In genomic region chr7:80114451-80115223, GRCm38 (mm10) we compare ENCODE assay signal across 8 mouse cellular contexts. TPM values are rescaled to one million over a fixed set of nuclear protein-coding genes. Genes with fewer than 3 reads are reported as not detected.
A peak's percentile ranks its signal among the peaks of the same experiment; 100 is the strongest.
DNase-seq lines count a peak whose midpoint lies in the region; ATAC-seq and TF ChIP-seq lines count a peak whose summit lies in the region.

No protein-coding gene starts in this region.

- in situ Hi-C loops in CH12.LX (cut with MboI; ENCODE audit: low pct_ligation_motif_present, low pct_unique_long_range_greater_than_20kb, low sequenced_read_pairs) = no loop called here

- TF ChIP-seq POLR2A in CH12.LX (IDR thresholded peaks at IDR 0.05; ENCODE audit: low read depth, low read length) = no peak
- TF ChIP-seq POLR2A in myocyte (IDR thresholded peaks at IDR 0.05; ENCODE audit: insufficient read length, low read depth) = peak; percentile 52
- no peak for TF ChIP-seq POLR2A in thymus, adult 2 months (IDR thresholded peaks at IDR 0.05; ENCODE audit: control insufficient read depth, extremely low read depth, insufficient read depth, low read length, poor library complexity)

- peak overlapping the region; percentile 55 to 80 (median 58) for H3K4me3 ChIP-seq in CH12.LX (replicated peaks in 1 of 3; ENCODE audit: low read depth in 2 of 3, low read length in 2 of 3, poor library complexity in 1 of 3)
- H3K4me3 ChIP-seq in erythroblast, embryonic 14.5 days (replicated peaks) = peak overlapping the region; percentile 82
- H3K4me3 ChIP-seq in heart, embryonic 14.5 days (ENCODE audit: control insufficient read depth in 1 of 2, insufficient read depth in 1 of 2, low read depth in 1 of 2, low read length in 2 of 2) = peak overlapping the region; percentile 67 to 99
- H3K4me3 ChIP-seq in kidney, embryonic 16.5 days (ENCODE audit: low read length) = peak overlapping the region; percentile 88
- peak overlapping the region; percentile 85 for H3K4me3 ChIP-seq in liver, embryonic 13.5 days (replicated peaks)
- H3K4me3 ChIP-seq in myocyte = peak overlapping the region; percentile 45
- H3K4me3 ChIP-seq in thymus, adult 2 months (ENCODE audit: control insufficient read depth, insufficient read depth, low read length) = peak overlapping the region; percentile 89

- H3K27me3 ChIP-seq in CH12.LX (replicated peaks) (peaks cover 1% of the 10 kb centered on the region), myocyte (ENCODE audit: control insufficient read depth, insufficient read depth, insufficient read length) (no peaks in the 10 kb centered on the region)
- no peaks in the 10 kb centered on the region for H3K27me3 ChIP-seq in erythroblast, embryonic 14.5 days (ENCODE audit: control insufficient read depth)
- H3K27me3 ChIP-seq in heart, embryonic 14.5 days (ENCODE audit: control insufficient read depth, insufficient read depth, low read length) = no peaks in the 10 kb centered on the region
- no peaks in the 10 kb centered on the region for H3K27me3 ChIP-seq in kidney, embryonic 16.5 days (ENCODE audit: insufficient read depth, low read length)
- H3K27me3 ChIP-seq in liver, embryonic 13.5 days = no peaks in the 10 kb centered on the region
- H3K27me3 ChIP-seq in thymus, adult 2 months (ENCODE audit: control insufficient read depth, insufficient read depth, low read length) = no peaks in the 10 kb centered on the region

- peak overlapping the region; percentile 41 for H3K4me2 ChIP-seq in CH12.LX (ENCODE audit: insufficient read depth, low read depth, poor library complexity, severe bottlenecking)
- peak overlapping the region; percentile 96 for H3K4me2 ChIP-seq in heart, embryonic 14.5 days (ENCODE audit: low read length)
- peak overlapping the region; percentile 82 for H3K4me2 ChIP-seq in kidney, embryonic 16.5 days (replicated peaks; ENCODE audit: low read depth, low read length)
- H3K4me2 ChIP-seq in liver, embryonic 13.5 days = peak overlapping the region; percentile 100
- peak overlapping the region; percentile 90 for H3K4me2 ChIP-seq in myocyte (ENCODE audit: low read depth)

- no peaks in the 10 kb centered on the region for H3K79me2 ChIP-seq in CH12.LX (replicated peaks; ENCODE audit: control insufficient read depth, extremely low read depth, insufficient read depth, poor library complexity, severe bottlenecking)
- peaks cover 31% of the 10 kb centered on the region for H3K79me2 ChIP-seq in myocyte (ENCODE audit: control insufficient read depth, insufficient read depth)

- dilution Hi-C loops in CH12.LX (cut with MboI; ENCODE audit: extremely low pct_ligation_motif_present, extremely low pct_unique_long_range_greater_than_20kb, low sequenced_read_pairs) = no loop called here

- H3K36me3 ChIP-seq in CH12.LX (replicated peaks in 1 of 2; ENCODE audit: control insufficient read depth in 1 of 2, insufficient read depth in 1 of 2, low read length in 1 of 2) = peaks cover 0 to 2% of the 10 kb centered on the region in 2 experiments
- no peaks in the 10 kb centered on the region for H3K36me3 ChIP-seq in erythroblast, embryonic 14.5 days (ENCODE audit: control insufficient read depth)
- peaks cover 22% of the 10 kb centered on the region for H3K36me3 ChIP-seq in heart, embryonic 14.5 days (ENCODE audit: control insufficient read depth, insufficient read depth, low read length)
- peaks cover 3% of the 10 kb centered on the region; the same call in 1 of the 2 replicates for H3K36me3 ChIP-seq in kidney, embryonic 16.5 days (ENCODE audit: insufficient read depth, low read length)
- peaks cover 3% of the 10 kb centered on the region; the same call in 1 of the 2 replicates for H3K36me3 ChIP-seq in liver, embryonic 13.5 days
- H3K36me3 ChIP-seq in myocyte (ENCODE audit: control insufficient read depth, insufficient read depth) = no peaks in the 10 kb centered on the region
- no peaks in the 10 kb centered on the region for H3K36me3 ChIP-seq in thymus, adult 2 months (ENCODE audit: control insufficient read depth, insufficient read depth, low read length)

- TF ChIP-seq CTCF in CH12.LX (conservative IDR thresholded peaks at IDR 0.05 in 1 of 2, IDR thresholded peaks at IDR 0.05 in 1 of 2; ENCODE audit: low read depth in 2 of 2, low read length in 2 of 2) = no peak
- TF ChIP-seq CTCF in thymus, adult 2 months (IDR thresholded peaks at IDR 0.05; ENCODE audit: borderline replicate concordance, control insufficient read depth, extremely low read depth, insufficient read depth, low read length, poor library complexity) = 0 out of 2 replicates have a peak, but pooled peaks have one; percentile 51

- WGBS in heart, embryonic 14.5 days = under 1% methylated on average over 48 of the region's 52 CpGs
- under 1% methylated on average over 51 of the region's 52 CpGs for WGBS in kidney, embryonic 16.5 days
- WGBS in liver, embryonic 13.5 days (ENCODE audit: insufficient replicate concordance) = under 1% methylated on average over 52 of the region's 52 CpGs
- WGBS in thymus, adult 2 months = under 1% methylated on average over 52 of the region's 52 CpGs

- no peak overlapping the region for H3K27ac ChIP-seq in CH12.LX (ENCODE audit: insufficient read depth, low read depth)
- H3K27ac ChIP-seq in heart, embryonic 14.5 days (replicated peaks in 1 of 2; ENCODE audit: control insufficient read depth in 1 of 2, insufficient read depth in 1 of 2, low read depth in 2 of 2, low read length in 2 of 2) = peak overlapping the region; percentile 98 to 100
- peak overlapping the region; percentile 98 for H3K27ac ChIP-seq in kidney, embryonic 16.5 days (ENCODE audit: low read length)
- H3K27ac ChIP-seq in liver, embryonic 13.5 days = peak overlapping the region; percentile 73
- H3K27ac ChIP-seq in thymus, adult 2 months (ENCODE audit: control insufficient read depth, insufficient read depth, low read length) = peak overlapping the region; percentile 6; the same call in 1 of the 2 replicates

- H3K9ac ChIP-seq in CH12.LX (ENCODE audit: insufficient read depth, low read depth) = peak overlapping the region; percentile 42
- H3K9ac ChIP-seq in heart, embryonic 14.5 days (ENCODE audit: low read length) = peak overlapping the region; percentile 100
- H3K9ac ChIP-seq in kidney, embryonic 16.5 days (replicated peaks; ENCODE audit: low read length) = peak overlapping the region; percentile 97
- H3K9ac ChIP-seq in liver, embryonic 13.5 days = peak overlapping the region; percentile 91

- H3K4me1 ChIP-seq in CH12.LX (ENCODE audit: control insufficient read depth in 1 of 2, insufficient read depth in 2 of 2) = peaks cover 8 to 18% of the 10 kb centered on the region in 2 experiments
- peaks cover 54% of the 10 kb centered on the region for H3K4me1 ChIP-seq in erythroblast, embryonic 14.5 days (ENCODE audit: control insufficient read depth)
- peaks cover 35 to 64% of the 10 kb centered on the region in 2 experiments for H3K4me1 ChIP-seq in heart, embryonic 14.5 days (ENCODE audit: control insufficient read depth in 2 of 2, insufficient read depth in 2 of 2, low read length in 2 of 2)
- peaks cover 37% of the 10 kb centered on the region for H3K4me1 ChIP-seq in kidney, embryonic 16.5 days (ENCODE audit: insufficient read depth, low read length)
- H3K4me1 ChIP-seq in liver, embryonic 13.5 days (replicated peaks) = peaks cover 72% of the 10 kb centered on the region
- peaks cover 17% of the 10 kb centered on the region for H3K4me1 ChIP-seq in thymus, adult 2 months (replicated peaks; ENCODE audit: control insufficient read depth, insufficient read depth, low read length)

- no peak for TF ChIP-seq RAD21 in CH12.LX (IDR thresholded peaks at IDR 0.05; ENCODE audit: low read depth, low read length)

- no peak for DNase-seq in CH12.LX (ENCODE audit: extremely low read depth)
- peak; percentile 80 for DNase-seq in brain, adult 2 months (ENCODE audit: low read depth, low spot score)
- peak; percentile 34 for DNase-seq in liver, embryonic 13.5 days
- DNase-seq in thymus, adult 2 months = no peak

- peak overlapping the region; percentile 81 for H3ac ChIP-seq in myocyte (ENCODE audit: control insufficient read depth, insufficient read length)

- no peak for TF ChIP-seq EP300 in CH12.LX (IDR thresholded peaks at IDR 0.05; ENCODE audit: low read length)

- H3K9me3 ChIP-seq in CH12.LX (replicated peaks; ENCODE audit: low read length) = no peaks in the 10 kb centered on the region
- H3K9me3 ChIP-seq in erythroblast, embryonic 14.5 days (ENCODE audit: control insufficient read depth, low read length) = no peaks in the 10 kb centered on the region
- H3K9me3 ChIP-seq in heart, embryonic 14.5 days (ENCODE audit: control insufficient read depth, low read length) = no peaks in the 10 kb centered on the region
- no peaks in the 10 kb centered on the region for H3K9me3 ChIP-seq in kidney, embryonic 16.5 days (ENCODE audit: low read length)
- no peaks in the 10 kb centered on the region for H3K9me3 ChIP-seq in liver, embryonic 13.5 days (replicated peaks)

- ATAC-seq in heart, embryonic 14.5 days (ENCODE audit: insufficient number of reproducible peaks, insufficient read depth, low FRiP score, low read depth) = peak; percentile 76
- ATAC-seq in kidney, embryonic 16.5 days (ENCODE audit: low FRiP score, low TSS enrichment) = peak; percentile 84
- peak; percentile 71 for ATAC-seq in liver, embryonic 13.5 days (ENCODE audit: low read depth)

TF ChIP-seq in CH12.LX, 34 proteins besides CTCF, POLR2A, EP300 and RAD21 (continues in another document):
- TF ChIP-seq NRF1 (IDR thresholded peaks at IDR 0.05; ENCODE audit: low read depth, low read length) = no peak
- no peak for TF ChIP-seq ELF1 (IDR thresholded peaks at IDR 0.05; ENCODE audit: low read depth, low read length)
- 0 out of 2 replicates have a peak, but pooled peaks have one; percentile 19 for TF ChIP-seq MAZ (IDR thresholded peaks at IDR 0.05; ENCODE audit: low read depth, low read length)
- no peak for TF ChIP-seq ZKSCAN1 (IDR thresholded peaks at IDR 0.05; ENCODE audit: borderline replicate concordance, low read depth, low read length)

TF ChIP-seq in myocyte, 11 proteins besides CTCF, POLR2A, EP300 and RAD21:
- TF ChIP-seq MYOD1 (IDR thresholded peaks at IDR 0.05; ENCODE audit: control insufficient read depth in 1 of 3, insufficient read length in 2 of 3, low read depth in 2 of 3) (peak in 1 of 3 experiments; percentile 35), POLR2AphosphoS2 (IDR thresholded peaks at IDR 0.05; ENCODE audit: insufficient read length, low read depth) (peak; percentile 40), SRF (IDR thresholded peaks at IDR 0.05; ENCODE audit: control insufficient read depth, insufficient read length, low read depth) (no peak)
TF ChIP-seq in myocyte: peak in this region for 2.

RNA-seq across cellular contexts. Expression of gene Idh2, which starts 0.6 kb away (rescaled TPM):
- total RNA-seq in CH12.LX (2012; rRNA removed) (71.1 and 96.4 TPM in 2 replicates), CH12.LX (2014; rRNA removed) (20.8 and 21.5 TPM in 2 replicates)
- polyA plus RNA-seq in CH12.LX (2012; ENCODE audit: insufficient read length, low read depth) (13.6 and 21.1 TPM in 2 replicates), myocyte (2012; fragmentation: generic; extraction: Trizol) (159 TPM)
- 3.8 and 4.1 TPM in 2 replicates for polyA plus RNA-seq in erythroblast, embryonic 14.5 days (2012)
- 2,473 and 2,606 TPM in 2 replicates for polyA plus RNA-seq in heart, embryonic 14.5 days (2014; fragmentation: Nextera tagmentation; extraction: Ambion mirVana)
- 782 and 850 TPM in 2 replicates for polyA plus RNA-seq in kidney, embryonic 16.5 days (2015; fragmentation: Nextera tagmentation; extraction: Ambion mirVana)
- 137 and 146 TPM in 2 replicates for polyA plus RNA-seq in liver, embryonic 13.5 days (2015; fragmentation: Nextera tagmentation; extraction: Ambion mirVana)
- polyA plus RNA-seq in thymus, adult 2 months (2012; rRNA removed) = 168 and 225 TPM in 2 replicates

Comparison
In these comparisons a context has a peak if more than half of its experiments do, and no peak if none do; other contexts are left out.
1. DNase-seq: peak in brain, adult 2 months (single experiment) and liver, embryonic 13.5 days (single experiment); none in CH12.LX (single experiment) and thymus, adult 2 months (single experiment).
2. H3K4me2 ChIP-seq: peak in every context shown above with its lines; median percentile 100 in liver, embryonic 13.5 days; 96 in heart, embryonic 14.5 days; 90 in myocyte; 82 in kidney, embryonic 16.5 days; 41 in CH12.LX.
3. H3K9ac ChIP-seq: peak in every context shown above with its lines; median percentile 100 in heart, embryonic 14.5 days; 97 in kidney, embryonic 16.5 days; 91 in liver, embryonic 13.5 days; 42 in CH12.LX.
4. Peak in every context shown above with its lines, with median percentiles within 50 percentile points of each other: H3K4me3 ChIP-seq and ATAC-seq.